Mouse (Mus musculus): ENCODE data around the gene Whrn.
A peak's percentile ranks its signal among the peaks of the same experiment; 100 is the strongest.

Gene Whrn

GRCm38 (mm10) chr4:63385253-63385652 is 110.5 kb downstream of the Whrn start:
- DNase-seq (ENCODE audit: inconsistent age in 2 of 2, low spot score in 1 of 2), result peak; percentile 70 to 72

GRCm38 (mm10) chr4:63384262-63384661 is 111.5 kb downstream of the Whrn start:
- no peak for DNase-seq (ENCODE audit: inconsistent age in 2 of 2, low spot score in 1 of 2)

GRCm38 (mm10) chr4:63383474-63383873 is 112.3 kb downstream of the Whrn start:
- no peak for DNase-seq (ENCODE audit: inconsistent age in 2 of 2, low spot score in 1 of 2)

GRCm38 (mm10) chr4:63382676-63383369 is 113.0 kb downstream of the Whrn start:
- no peak for DNase-seq (ENCODE audit: inconsistent age in 2 of 2, low spot score in 1 of 2)

- no peak for DNase-seq (ENCODE audit: inconsistent age in 2 of 2, low spot score in 1 of 2)
Observed at GRCm38 (mm10) chr4:63377483-63377882, 118.3 kb downstream of the Whrn start.

- DNase-seq (ENCODE audit: inconsistent age in 2 of 2, low spot score in 1 of 2), result no peak
Observed at GRCm38 (mm10) chr4:63375367-63375766, 120.4 kb downstream of the Whrn start.

GRCm38 (mm10) chr4:63374331-63374730 is 121.5 kb downstream of the Whrn start:
- no peak for DNase-seq (ENCODE audit: inconsistent age in 2 of 2, low spot score in 1 of 2)

- no peak for DNase-seq (ENCODE audit: inconsistent age in 2 of 2, low spot score in 1 of 2)
Observed at GRCm38 (mm10) chr4:63373404-63373803, 122.4 kb downstream of the Whrn start.

GRCm38 (mm10) chr4:63371890-63372289 is 123.9 kb downstream of the Whrn start:
- peak in 1 of 2 experiments; percentile 67 for DNase-seq (ENCODE audit: inconsistent age in 2 of 2, low spot score in 1 of 2)

GRCm38 (mm10) chr4:63370897-63371296 is 124.9 kb downstream of the Whrn start:
- DNase-seq (ENCODE audit: inconsistent age in 2 of 2, low spot score in 1 of 2), result no peak

- peak; percentile 84 to 96 for DNase-seq (ENCODE audit: inconsistent age in 2 of 2, low spot score in 1 of 2)
Observed at GRCm38 (mm10) chr4:63368577-63368976, 127.2 kb downstream of the Whrn start.

Measured in adrenal gland, adult (tissue).